Mouse (Mus musculus) ES-CJ7 (cell line): ENCODE data around the gene Asmt.

Experiments used
- DNase-seq: peaks from one replicate; pipeline ENCODE4 v3.0.0; 2011; ENCODE audit warnings: low read depth, low spot score

Gene Asmt

DNA sequence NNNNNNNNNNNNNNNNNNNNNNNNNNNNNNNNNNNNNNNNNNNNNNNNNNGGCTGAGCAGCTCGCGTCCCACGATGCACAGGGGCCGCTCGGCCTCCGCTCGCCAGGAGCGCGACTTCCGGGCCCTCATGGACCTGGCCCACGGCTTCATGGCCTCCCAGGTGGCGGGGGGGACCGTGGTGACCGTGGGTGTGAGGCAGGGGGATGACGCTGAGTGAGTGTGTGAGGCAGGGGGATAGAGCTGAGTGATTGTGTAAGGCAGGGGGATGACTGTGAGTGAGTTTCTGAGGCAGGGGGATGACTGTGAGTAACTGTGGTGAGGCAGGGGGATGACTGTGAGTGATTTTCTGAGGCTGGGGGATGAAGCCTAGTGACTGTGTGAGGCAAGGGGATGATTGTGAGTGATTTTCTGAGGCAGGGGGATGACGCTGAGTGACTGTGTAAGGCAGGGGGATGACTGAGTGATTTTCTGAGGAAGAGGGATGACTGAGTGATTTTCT lies at the start of gene Asmt:
TSS of gene Asmt (plus strand) at position 51 of the 499 bp plus-strand sequence.
- peak; percentile 16 for DNase-seq

DNA sequence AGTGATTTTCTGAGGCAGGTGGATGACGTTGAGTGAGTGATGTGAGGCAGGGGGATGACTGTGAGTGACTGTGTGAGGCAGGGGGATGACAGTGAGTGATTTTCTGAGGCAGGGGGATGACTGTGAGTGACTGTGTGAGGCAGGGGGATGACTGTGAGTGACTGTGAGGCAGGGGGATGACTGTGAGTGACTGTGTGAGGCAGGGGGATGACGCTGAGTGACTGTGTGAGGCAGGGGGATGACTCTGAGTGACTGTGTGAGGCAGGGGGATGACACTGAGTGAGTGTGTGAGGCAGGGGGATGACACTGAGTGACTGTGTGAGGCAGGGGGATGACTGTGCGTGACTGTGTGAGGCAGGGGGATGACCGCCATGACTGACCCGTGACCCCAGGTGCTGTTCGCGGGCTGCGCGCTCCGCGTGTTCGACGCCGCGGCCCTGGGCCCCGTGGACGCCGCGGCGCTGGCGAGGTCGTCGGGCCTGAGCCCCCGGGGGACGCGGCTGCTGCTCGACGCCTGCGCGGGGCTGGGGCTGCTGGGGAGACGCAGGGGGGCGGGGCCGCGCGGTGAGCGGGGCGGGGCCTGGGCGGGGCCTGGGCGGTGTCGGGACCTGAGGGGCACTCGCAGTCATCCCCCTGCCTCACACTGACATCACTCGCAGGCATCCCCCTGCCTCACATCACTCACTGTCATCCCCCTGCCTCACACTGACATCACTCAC lies 948 bp downstream of the Asmt start:
- DNase-seq: peak; percentile 37

DNA sequence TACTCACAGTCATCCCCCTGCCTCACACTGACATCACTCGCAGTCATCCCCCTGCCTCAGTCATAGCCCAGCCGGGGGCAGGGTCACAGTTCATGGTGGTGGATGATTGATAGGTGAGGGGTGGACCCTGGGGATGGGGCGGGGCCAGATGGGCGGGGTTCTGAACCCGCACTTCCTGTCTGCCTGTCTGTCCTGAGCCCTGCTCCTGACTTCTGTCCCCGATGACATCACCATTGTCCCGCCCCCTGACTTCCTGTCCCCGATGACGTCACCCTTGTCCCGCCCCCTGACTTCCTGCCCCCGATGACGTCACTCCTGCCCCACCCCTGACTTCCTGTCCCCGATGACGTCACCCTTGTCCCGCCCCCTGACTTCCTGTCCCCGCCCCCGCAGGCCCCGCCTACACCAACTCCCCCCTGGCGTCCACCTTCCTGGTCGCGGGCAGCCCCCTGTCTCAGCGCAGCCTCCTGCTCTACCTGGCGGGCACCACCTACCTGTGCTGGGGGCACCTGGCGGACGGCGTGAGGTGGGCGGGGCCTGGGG lies 1.9 kb downstream of the Asmt start:
- DNase-seq: no peak

DNA sequence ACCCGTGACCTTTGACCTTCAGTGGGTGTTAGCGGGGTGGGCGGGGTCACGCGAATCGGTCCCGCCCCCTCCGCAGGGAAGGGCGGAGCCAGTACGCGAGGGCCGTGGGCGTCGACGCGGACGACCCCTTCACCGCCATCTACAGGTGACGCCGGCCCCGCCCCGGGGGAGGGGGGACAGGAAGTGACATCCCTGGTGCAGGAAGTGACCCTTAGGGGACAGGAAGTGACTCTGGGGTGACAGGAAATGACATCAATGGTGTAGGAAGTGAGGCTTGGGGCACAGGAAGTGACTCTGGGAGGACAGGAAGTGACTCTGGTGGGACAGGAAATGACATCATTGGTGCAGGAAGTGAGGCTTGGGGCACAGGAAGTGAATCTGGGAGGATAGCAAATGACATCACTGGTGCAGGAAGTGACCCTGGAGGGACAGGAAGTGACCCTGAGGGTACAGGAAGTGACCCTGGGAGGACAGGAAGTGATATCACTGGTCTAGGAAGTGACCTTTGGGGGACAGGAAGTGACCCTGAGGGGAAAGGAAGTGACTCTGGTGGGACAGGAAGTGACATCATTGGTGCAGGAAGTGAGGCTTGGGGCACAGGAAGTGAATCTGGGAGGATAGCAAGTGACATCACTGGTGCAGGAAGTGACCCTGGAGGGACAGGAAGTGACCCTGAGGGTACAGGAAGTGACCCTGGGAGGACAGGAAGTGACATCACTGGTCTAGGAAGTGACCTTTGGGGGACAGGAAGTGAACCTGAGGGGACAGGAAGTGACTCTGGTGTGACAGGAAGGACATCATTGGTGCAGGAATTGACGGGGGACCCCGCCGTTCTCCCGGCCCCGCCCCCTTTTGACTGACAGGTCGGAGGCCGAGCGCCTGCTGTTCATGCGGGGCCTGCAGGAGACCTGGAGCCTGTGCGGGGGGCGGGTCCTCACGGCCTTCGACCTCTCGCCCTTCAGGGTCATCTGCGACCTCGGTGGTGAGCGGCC lies 2.7 kb downstream of the Asmt start:
- DNase-seq: no peak

DNA sequence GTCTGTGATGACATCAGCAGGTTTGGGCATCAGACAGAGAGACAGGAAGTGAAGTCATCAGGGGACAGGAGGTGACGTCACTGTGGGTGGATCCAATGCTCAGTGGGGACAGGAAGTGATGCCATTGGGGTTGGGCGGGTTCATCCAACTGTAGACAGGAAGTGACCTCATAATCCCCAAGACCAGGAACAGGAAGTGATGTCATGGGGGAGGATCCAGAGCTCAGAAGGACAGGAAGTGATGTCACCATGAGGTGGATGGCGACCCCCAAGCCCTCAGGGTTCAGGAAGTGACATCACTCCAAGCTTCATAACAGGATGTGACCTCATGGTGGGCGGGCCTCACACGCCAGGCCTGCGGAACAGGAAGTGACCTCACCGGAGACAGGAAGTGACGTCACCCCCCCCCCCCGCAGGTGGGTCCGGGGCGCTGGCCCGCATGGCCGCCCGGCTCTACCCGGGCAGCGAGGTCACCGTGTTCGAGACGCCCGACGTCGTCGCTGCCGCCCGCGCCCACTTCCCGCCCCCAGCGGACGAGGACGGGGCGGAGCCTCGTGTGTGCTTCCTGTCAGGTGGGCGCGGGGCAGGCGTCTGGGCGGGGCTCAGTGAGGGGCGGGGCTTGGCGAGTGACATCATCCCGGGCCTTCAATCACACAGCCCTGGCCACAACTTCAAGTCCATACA lies 3.6 kb downstream of the Asmt start:
- no peak for DNase-seq

DNA sequence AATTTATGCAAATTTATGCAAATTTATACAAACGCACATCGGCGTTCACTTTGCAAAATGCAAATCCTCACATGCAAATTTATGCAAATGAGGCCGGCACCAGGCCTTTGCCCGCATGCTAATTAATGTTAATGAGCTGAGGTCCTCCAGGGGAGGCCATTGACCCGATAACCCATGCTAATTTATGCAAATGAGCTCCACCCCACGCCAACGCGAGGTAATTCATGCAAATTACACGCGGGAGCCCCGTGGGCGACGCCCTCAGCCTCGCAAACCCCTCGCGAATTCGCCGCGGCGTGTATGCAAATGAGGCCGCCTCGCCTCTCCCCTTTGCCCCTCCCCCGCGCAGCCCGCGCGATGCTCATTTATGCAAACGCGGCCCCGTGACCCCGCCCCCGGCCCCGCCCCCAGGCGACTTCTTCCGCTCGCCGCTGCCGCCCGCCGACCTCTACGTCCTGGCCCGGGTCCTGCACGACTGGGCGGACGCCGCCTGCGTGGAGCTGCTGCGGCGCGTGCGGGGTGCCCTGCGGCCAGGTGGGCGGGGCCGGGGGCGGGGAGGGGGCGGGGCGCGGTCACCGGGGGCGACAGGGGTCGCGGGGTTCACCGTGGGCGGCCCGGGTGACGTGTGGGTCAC lies 4.3 kb downstream of the Asmt start:
- no peak for DNase-seq

DNA sequence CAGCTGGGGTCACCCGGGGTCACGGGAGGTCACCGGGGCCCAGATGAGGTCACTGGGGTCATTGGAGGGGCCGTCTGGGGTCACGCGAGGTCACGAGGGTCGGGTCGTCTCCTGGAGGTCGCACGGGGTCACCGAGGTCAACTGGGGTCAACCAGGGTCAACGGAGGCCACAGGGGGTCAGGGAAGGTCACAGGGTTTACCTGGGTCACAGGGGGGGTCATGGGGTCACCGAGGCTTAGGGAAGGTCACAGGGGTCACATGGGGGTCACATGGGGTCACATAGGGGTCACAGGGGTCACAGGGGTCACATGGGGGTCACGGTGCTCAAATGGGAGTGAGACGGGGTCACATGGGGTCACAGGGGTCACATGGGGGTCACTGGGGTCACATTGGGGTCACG lies 4.8 kb downstream of the Asmt start:
- no peak for DNase-seq

DNA sequence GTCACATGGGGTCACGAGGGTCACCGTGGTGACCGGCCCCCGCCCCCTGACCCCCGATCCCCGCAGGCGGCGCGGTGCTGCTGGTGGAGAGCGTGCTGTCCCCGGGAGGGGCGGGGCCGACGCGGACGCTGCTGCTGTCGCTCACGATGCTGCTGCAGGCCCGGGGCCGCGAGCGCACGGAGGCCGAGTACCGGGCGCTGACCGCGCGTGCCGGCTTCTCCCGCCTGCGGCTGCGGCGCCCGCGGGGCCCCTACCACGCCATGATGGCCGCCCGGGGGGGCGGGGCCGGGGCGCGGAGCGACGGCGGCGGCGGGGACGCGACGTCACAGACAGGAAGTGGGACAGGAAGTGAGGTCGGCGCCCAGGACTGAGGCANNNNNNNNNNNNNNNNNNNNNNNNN lies 5.2 kb downstream of the Asmt start:
- no peak for DNase-seq
